Mouse (Mus musculus) activated CD4-positive, CD25-positive, alpha-beta regulatory T cell, adult 4 months (primary cell): Measurements from ENCODE around the gene Krt5. TPM values are rescaled to one million over a fixed set of nuclear protein-coding genes. Genes with fewer than 3 reads are reported as not detected.
"Not testable (repeated sequence)": the region's sequence is repeated elsewhere in the genome, so short reads cannot be mapped to it uniquely, and the experiment has no call there.

Experiments used
- ATAC-seq: one replicate; pipeline ENCODE4 v1.8.0; 2017
- polyA plus RNA-seq, 2 experiments: library from polyadenylated mRNA; unstranded; fragments of 100-300 nt; shearing (Covaris generic); gene quantifications; one replicate each; pipeline ENCODE4 v1.2.1; 2017

Krt5 gene
- not detected for polyA plus RNA-seq

GRCm38 (mm10) chr15:101712720-101713119, at the start of gene Krt5:
TSS of gene Krt5 (minus strand) at chr15:101712898.
- ATAC-seq, result no peak

- no peak for ATAC-seq
These were observed 30.0 kb upstream of the Krt5 start, which contains the start of gene Krt71 for GRCm38 (mm10) chr15:101742711-101743110. TSS of gene Krt71 (minus strand) at chr15:101743109.

- ATAC-seq, result no peak
These were observed 25.1 kb upstream of the Krt5 start for GRCm38 (mm10) chr15:101737786-101738185.

GRCm38 (mm10) chr15:101730653-101731052, 18.0 kb upstream of the Krt5 start:
- no peak for ATAC-seq

- no peak for ATAC-seq
These were observed 12.0 kb upstream of the Krt5 start for GRCm38 (mm10) chr15:101724686-101725085.

- ATAC-seq, result no peak
These were observed 3.1 kb upstream of the Krt5 start for GRCm38 (mm10) chr15:101715831-101716230.

- no peak for ATAC-seq
These were observed 1.7 kb upstream of the Krt5 start for GRCm38 (mm10) chr15:101714356-101714755.

GRCm38 (mm10) chr15:101713731-101714130, 1.0 kb upstream of the Krt5 start:
- no peak for ATAC-seq

GRCm38 (mm10) chr15:101708683-101709082, 4.0 kb downstream of the Krt5 start:
- ATAC-seq, result no peak

GRCm38 (mm10) chr15:101707454-101707853, 5.2 kb downstream of the Krt5 start:
- no peak for ATAC-seq

- no peak for ATAC-seq
These were observed 8.6 kb downstream of the Krt5 start for GRCm38 (mm10) chr15:101704066-101704465.

- ATAC-seq, result no peak
These were observed 10.3 kb downstream of the Krt5 start for GRCm38 (mm10) chr15:101702380-101702779.

- no peak for ATAC-seq
These were observed 12.8 kb downstream of the Krt5 start for GRCm38 (mm10) chr15:101699866-101700265.

GRCm38 (mm10) chr15:101699192-101699591, 13.5 kb downstream of the Krt5 start:
- no peak for ATAC-seq

GRCm38 (mm10) chr15:101697326-101698188, 15.1 kb downstream of the Krt5 start:
- ATAC-seq, result no peak

GRCm38 (mm10) chr15:101694207-101694606, 18.5 kb downstream of the Krt5 start, which contains the start of gene Krt6a:
TSS of gene Krt6a (minus strand) at chr15:101694307.
- no peak for ATAC-seq

GRCm38 (mm10) chr15:101690460-101690859, 22.2 kb downstream of the Krt5 start:
- ATAC-seq, result not testable (repeated sequence)

GRCm38 (mm10) chr15:101688161-101688560, 24.5 kb downstream of the Krt5 start:
- no peak for ATAC-seq

- ATAC-seq, result no peak
These were observed 32.5 kb downstream of the Krt5 start, which contains the start of gene Krt6b for GRCm38 (mm10) chr15:101680187-101680586. TSS of gene Krt6b (minus strand) at chr15:101680287.

- ATAC-seq, result no peak
These were observed 36.7 kb downstream of the Krt5 start for GRCm38 (mm10) chr15:101675978-101676377.
